Mouse (Mus musculus) myocyte (in vitro differentiated cells): ENCODE results near the gene Pde4a. TPM values are rescaled to one million over a fixed set of nuclear protein-coding genes. Genes with fewer than 3 reads are reported as not detected.

ENCODE experiments used
- H3K27me3 ChIP-seq: one replicate; pipeline ENCODE4 v1.6.1; 2011; ENCODE audit not compliant: control insufficient read depth, insufficient read depth, insufficient read length
- H3K36me3 ChIP-seq: one replicate; pipeline ENCODE4 v1.6.1; 2011; ENCODE audit not compliant: control insufficient read depth, insufficient read depth
- H3K4me2 ChIP-seq: one replicate; pipeline ENCODE4 v1.6.1; 2011; ENCODE audit warnings: low read depth, control low read depth
- H3K4me3 ChIP-seq: one replicate; pipeline ENCODE4 v1.5.1; 2011; ENCODE audit warnings: mild to moderate bottlenecking, control low read depth, moderate library complexity
- H3K79me2 ChIP-seq: one replicate; pipeline ENCODE4 v1.6.1; 2011; ENCODE audit not compliant: control insufficient read depth, insufficient read depth
- H3ac ChIP-seq: one replicate; pipeline ENCODE4 v1.6.1; 2011; ENCODE audit not compliant: control insufficient read depth, insufficient read length
- CEBPB ChIP-seq: IDR thresholded peaks from 2 replicates; pipeline ENCODE4 v1.6.1; 2011; ENCODE audit warnings: mild to moderate bottlenecking, moderate library complexity; ENCODE audit not compliant: poor library complexity, insufficient read depth, severe bottlenecking
- E2F4 ChIP-seq: IDR thresholded peaks from one replicate; pipeline ENCODE4 v1.6.1; 2011; ENCODE audit warnings: mild to moderate bottlenecking, control low read depth, moderate library complexity; ENCODE audit not compliant: insufficient read depth
- MAX ChIP-seq: IDR thresholded peaks from one replicate; pipeline ENCODE4 v1.6.1; 2011; ENCODE audit warnings: low read depth, mild to moderate bottlenecking, control low read depth
- MYOD1 ChIP-seq, 3 experiments: IDR thresholded peaks; one replicate each; pipeline ENCODE4 v1.6.1; 2011; ENCODE audit warnings: control low read depth in 2 of 3, low read depth in 2 of 3, mild to moderate bottlenecking in 2 of 3, moderate library complexity in 1 of 3; ENCODE audit not compliant: insufficient read length in 2 of 3, control insufficient read depth in 1 of 3
- MYOG ChIP-seq, 3 experiments: IDR thresholded peaks; one replicate each; pipeline ENCODE4 v1.6.1; 2011; ENCODE audit warnings: control low read depth in 2 of 3, low read depth in 2 of 3, mild to moderate bottlenecking in 2 of 3; ENCODE audit not compliant: insufficient read length in 2 of 3, control insufficient read depth in 1 of 3, insufficient read depth in 1 of 3
- POLR2A ChIP-seq: IDR thresholded peaks from one replicate; pipeline ENCODE4 v1.6.1; 2011; ENCODE audit warnings: low read depth, mild to moderate bottlenecking, control low read depth, moderate library complexity; ENCODE audit not compliant: insufficient read length
- POLR2AphosphoS2 ChIP-seq: IDR thresholded peaks from one replicate; pipeline ENCODE4 v1.6.1; 2011; ENCODE audit warnings: low read depth, control low read depth; ENCODE audit not compliant: insufficient read length
- REST ChIP-seq: IDR thresholded peaks from one replicate; pipeline ENCODE4 v1.6.1; 2011; ENCODE audit warnings: mild to moderate bottlenecking, control low read depth, moderate library complexity; ENCODE audit not compliant: insufficient read depth, insufficient read length
- SRF ChIP-seq: IDR thresholded peaks from one replicate; pipeline ENCODE4 v1.6.1; 2011; ENCODE audit warnings: low read depth; ENCODE audit not compliant: control insufficient read depth, insufficient read length
- TCF12 ChIP-seq: IDR thresholded peaks from one replicate; pipeline ENCODE4 v1.6.1; 2011; ENCODE audit warnings: mild to moderate bottlenecking, control low read depth; ENCODE audit not compliant: poor library complexity, insufficient read depth, severe bottlenecking
- TCF3 ChIP-seq: IDR thresholded peaks from one replicate; pipeline ENCODE4 v1.6.1; 2011; ENCODE audit warnings: low read depth, control low read depth; ENCODE audit not compliant: insufficient read length
- USF1 ChIP-seq: IDR thresholded peaks from one replicate; pipeline ENCODE4 v1.6.1; 2011; ENCODE audit warnings: low read depth, mild to moderate bottlenecking, control low read depth, moderate library complexity
- polyA plus RNA-seq: library from polyadenylated mRNA; unstranded; fragments of >200 nt; fragmentation: generic; extraction: Trizol; gene quantifications from one replicate; pipeline ENCODE4 v1.2.1, GENCODE M21; 2012; ENCODE audit warnings: missing spikeins

Gene Pde4a
- polyA plus RNA-seq, 1 experiment: 3.6 TPM

- no peak overlapping the region for H3ac ChIP-seq
- TF ChIP-seq TCF3 (no peak), REST (no peak), CEBPB (no peak), USF1 (no peak), POLR2A (no peak), E2F4 (no peak)
- peaks cover 2% of the 10 kb centered on the region for H3K79me2 ChIP-seq
- no peaks in the 10 kb centered on the region for H3K27me3 ChIP-seq
- H3K4me3 ChIP-seq: no peak overlapping the region
- peaks cover 14% of the 10 kb centered on the region for H3K36me3 ChIP-seq
- H3K4me2 ChIP-seq: no peak overlapping the region
These were observed 27.1 kb upstream of the Pde4a start for GRCm38 (mm10) chr9:21138386-21138785.

- H3K79me2 ChIP-seq: peaks cover 37% of the 10 kb centered on the region
These were observed 23.6 kb upstream of the Pde4a start for GRCm38 (mm10) chr9:21141922-21142321.

GRCm38 (mm10) chr9:21144361-21144760 is 21.2 kb upstream of the Pde4a start:
- H3K27me3 ChIP-seq: no peaks in the 10 kb centered on the region
- no peak for TF ChIP-seq SRF
- no peak for TF ChIP-seq TCF3
- no peak for TF ChIP-seq E2F4
- TF ChIP-seq USF1: no peak
- TF ChIP-seq POLR2A: no peak
- TF ChIP-seq CEBPB: no peak
- TF ChIP-seq MYOG (IDR thresholded peaks at IDR 0.05; ENCODE audit: control insufficient read depth in 1 of 3, insufficient read depth in 1 of 3, insufficient read length in 2 of 3, low read depth in 2 of 3): no peak
- no peak for TF ChIP-seq POLR2AphosphoS2
- TF ChIP-seq REST: no peak
- TF ChIP-seq MYOD1 (IDR thresholded peaks at IDR 0.05; ENCODE audit: control insufficient read depth in 1 of 3, insufficient read length in 2 of 3, low read depth in 2 of 3): no peak
- no peak for TF ChIP-seq MAX
- TF ChIP-seq TCF12: no peak
- no peak overlapping the region for H3K4me2 ChIP-seq
- H3K36me3 ChIP-seq: peaks cover 12% of the 10 kb centered on the region
- no peak overlapping the region for H3K4me3 ChIP-seq
- H3K79me2 ChIP-seq: peaks cover 61% of the 10 kb centered on the region
- no peak overlapping the region for H3ac ChIP-seq

More at GRCm38 (mm10) chr9:21141922-21142321, 23.6 kb upstream of the Pde4a start:
- Histone ChIP-seq H3K4me3 (no peak overlapping the region), H3ac (no peak overlapping the region), H3K4me2 (no peak overlapping the region), H3K27me3 (no peaks in the 10 kb centered on the region), H3K36me3 (peaks cover 17% of the 10 kb centered on the region)
- no peak for TF ChIP-seq REST
- no peak for TF ChIP-seq MYOG (IDR thresholded peaks at IDR 0.05; ENCODE audit: control insufficient read depth in 1 of 3, insufficient read depth in 1 of 3, insufficient read length in 2 of 3, low read depth in 2 of 3)
- no peak for TF ChIP-seq TCF12
- no peak for TF ChIP-seq MAX
- TF ChIP-seq E2F4: no peak
- TF ChIP-seq SRF: no peak
- no peak for TF ChIP-seq CEBPB
- no peak for TF ChIP-seq POLR2AphosphoS2
- TF ChIP-seq USF1: no peak
- no peak for TF ChIP-seq MYOD1 (IDR thresholded peaks at IDR 0.05; ENCODE audit: control insufficient read depth in 1 of 3, insufficient read length in 2 of 3, low read depth in 2 of 3)
- TF ChIP-seq POLR2A: no peak
- TF ChIP-seq TCF3: no peak

- Histone ChIP-seq H3K27me3 (no peaks in the 10 kb centered on the region), H3K4me3 (no peak overlapping the region), H3K36me3 (peaks cover 12% of the 10 kb centered on the region), H3ac (no peak overlapping the region), H3K79me2 (peaks cover 64% of the 10 kb centered on the region), H3K4me2 (no peak overlapping the region)
- TF ChIP-seq E2F4 (no peak), SRF (no peak), REST (no peak), MYOD1 (IDR thresholded peaks at IDR 0.05; ENCODE audit: control insufficient read depth in 1 of 3, insufficient read length in 2 of 3, low read depth in 2 of 3) (no peak), MYOG (IDR thresholded peaks at IDR 0.05; ENCODE audit: control insufficient read depth in 1 of 3, insufficient read depth in 1 of 3, insufficient read length in 2 of 3, low read depth in 2 of 3) (no peak), TCF12 (no peak), USF1 (no peak), POLR2A (no peak), POLR2AphosphoS2 (no peak), MAX (no peak), TCF3 (no peak), CEBPB (no peak)
These were observed 20.1 kb upstream of the Pde4a start for GRCm38 (mm10) chr9:21145431-21145830.

- H3K4me3 ChIP-seq: no peak overlapping the region
- H3K79me2 ChIP-seq: peaks cover 64% of the 10 kb centered on the region
- H3K36me3 ChIP-seq: peaks cover 8% of the 10 kb centered on the region
- no peaks in the 10 kb centered on the region for H3K27me3 ChIP-seq
- no peak overlapping the region for H3ac ChIP-seq
- peak overlapping the region; percentile 50 for H3K4me2 ChIP-seq
- TF ChIP-seq MAX (no peak), TCF12 (no peak), SRF (no peak), POLR2A (no peak), TCF3 (no peak), MYOD1 (IDR thresholded peaks at IDR 0.05; ENCODE audit: control insufficient read depth in 1 of 3, insufficient read length in 2 of 3, low read depth in 2 of 3) (no peak), CEBPB (no peak), REST (no peak)
These were observed 18.8 kb upstream of the Pde4a start for GRCm38 (mm10) chr9:21146722-21147121.
